Mouse (Mus musculus): Measurements from ENCODE around the gene Ascl4. TPM values are rescaled to one million over a fixed set of nuclear protein-coding genes. Genes with fewer than 3 reads are reported as not detected.

Gene Ascl4
- total RNA-seq, 1 experiment: 0.54 TPM

DNA sequence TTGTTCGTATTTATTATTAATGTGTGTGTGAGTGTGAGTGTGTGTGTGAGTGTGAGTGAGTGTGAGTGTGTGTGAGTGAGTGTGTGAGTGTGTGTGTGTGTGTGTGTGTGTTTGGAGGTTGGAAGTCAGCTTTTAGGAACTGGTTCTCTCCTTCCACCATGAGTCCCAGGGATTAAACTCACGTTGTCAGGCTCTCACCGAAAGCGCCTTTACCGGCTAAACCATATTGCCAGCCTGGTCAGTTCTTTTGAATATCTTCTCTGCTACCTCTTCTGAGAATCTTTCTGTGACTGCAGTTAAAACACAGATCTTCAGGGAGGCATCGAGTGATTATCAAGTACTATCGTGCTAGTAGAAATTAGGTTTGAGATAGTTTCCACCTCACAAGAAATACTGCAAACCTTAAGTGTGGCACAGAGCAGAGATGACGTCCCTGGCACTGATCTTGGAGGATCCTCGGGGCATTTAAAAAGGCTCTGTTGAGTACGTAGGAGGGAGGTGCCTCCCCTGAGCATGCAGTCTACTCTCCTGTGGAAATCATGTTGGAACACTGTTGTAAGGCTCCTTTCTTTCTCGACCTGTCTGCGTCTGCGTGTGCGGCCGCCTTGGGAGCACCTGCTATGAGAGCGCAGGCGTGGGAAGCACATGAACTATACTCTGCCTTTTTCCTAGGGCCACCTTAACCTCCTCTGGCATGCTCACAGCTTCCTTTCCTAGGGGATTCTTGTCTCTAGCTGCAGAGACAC is 40.1 kb downstream of the Ascl4 start:
- Histone ChIP-seq H3K4me3 (ENCODE audit: insufficient read depth in 1 of 2, low read depth in 1 of 2, low read length in 2 of 2, poor library complexity in 1 of 2, severe bottlenecking in 1 of 2) (no peak overlapping the region), H3K36me3 (ENCODE audit: control insufficient read depth, insufficient read depth, low read length, poor library complexity, severe bottlenecking) (no peaks in the 10 kb centered on the region), H3K9ac (ENCODE audit: insufficient read depth, low read depth, low read length, poor library complexity, severe bottlenecking) (no peak overlapping the region), H3K27ac (ENCODE audit: insufficient read depth, low read depth, low read length, poor library complexity, severe bottlenecking) (no peak overlapping the region), H3K9me3 (ENCODE audit: control insufficient read depth, insufficient read depth, low read depth, low read length) (no peaks in the 10 kb centered on the region), H3K4me1 (ENCODE audit: control insufficient read depth in 2 of 2, insufficient read depth in 2 of 2, low read length in 2 of 2, poor library complexity in 1 of 2) (no peaks in the 10 kb centered on the region)
- TF ChIP-seq ZC3H11A (IDR thresholded peaks at IDR 0.05; ENCODE audit: borderline replicate concordance, low read depth, low read length) (no peak), ZNF384 (IDR thresholded peaks at IDR 0.05; ENCODE audit: low read depth, low read length) (no peak), CHD2 (IDR thresholded peaks at IDR 0.05; ENCODE audit: low read depth, low read length) (no peak), HCFC1 (IDR thresholded peaks at IDR 0.05; ENCODE audit: borderline replicate concordance, insufficient read depth, low read length) (no peak), MAFK (IDR thresholded peaks at IDR 0.05; ENCODE audit: insufficient read depth, low read depth, low read length) (no peak)
- DNase-seq (ENCODE audit: low read depth, low spot score): no peak
- in situ Hi-C loops (cut with MboI; ENCODE audit: low sequenced_read_pairs in 2 of 2, unreplicated experiment in 2 of 2): loop anchor here in 1 of 2 experiments (5.0 kb wide), 1 partner anchor 495 kb away; no protein-coding TSS in a partner anchor

- peak; percentile 76 for DNase-seq (ENCODE audit: low read depth, low spot score)
- no peak overlapping the region for H3K9ac ChIP-seq (ENCODE audit: insufficient read depth, low read depth, low read length, poor library complexity, severe bottlenecking)
- no peaks in the 10 kb centered on the region for H3K4me1 ChIP-seq (ENCODE audit: control insufficient read depth in 2 of 2, insufficient read depth in 2 of 2, low read length in 2 of 2, poor library complexity in 1 of 2)
- in situ Hi-C loops (cut with MboI; ENCODE audit: low sequenced_read_pairs in 2 of 2, unreplicated experiment in 2 of 2): loop anchor here in 1 of 2 experiments (5.0 kb wide), 1 partner anchor 494 kb away; no protein-coding TSS in a partner anchor
- H3K36me3 ChIP-seq (ENCODE audit: control insufficient read depth, insufficient read depth, low read length, poor library complexity, severe bottlenecking): no peaks in the 10 kb centered on the region
- no peak overlapping the region for H3K4me3 ChIP-seq (ENCODE audit: insufficient read depth in 1 of 2, low read depth in 1 of 2, low read length in 2 of 2, poor library complexity in 1 of 2, severe bottlenecking in 1 of 2)
- no peak overlapping the region for H3K27ac ChIP-seq (ENCODE audit: insufficient read depth, low read depth, low read length, poor library complexity, severe bottlenecking)
- TF ChIP-seq HCFC1 (IDR thresholded peaks at IDR 0.05; ENCODE audit: borderline replicate concordance, insufficient read depth, low read length) (no peak), ZC3H11A (IDR thresholded peaks at IDR 0.05; ENCODE audit: borderline replicate concordance, low read depth, low read length) (peak; percentile 79), CHD2 (IDR thresholded peaks at IDR 0.05; ENCODE audit: low read depth, low read length) (no peak), MAFK (IDR thresholded peaks at IDR 0.05; ENCODE audit: insufficient read depth, low read depth, low read length) (no peak)
- H3K9me3 ChIP-seq (ENCODE audit: control insufficient read depth, insufficient read depth, low read depth, low read length): no peaks in the 10 kb centered on the region
These were observed 40.7 kb downstream of the Ascl4 start for GRCm38 (mm10) chr10:85968157-85968634.

GRCm38 (mm10) chr10:85968731-85969130 is 41.2 kb downstream of the Ascl4 start:
- H3K9ac ChIP-seq (ENCODE audit: insufficient read depth, low read depth, low read length, poor library complexity, severe bottlenecking): no peak overlapping the region

GRCm38 (mm10) chr10:85969894-85970620 is 42.6 kb downstream of the Ascl4 start:
- TF ChIP-seq MAFK (IDR thresholded peaks at IDR 0.05; ENCODE audit: insufficient read depth, low read depth, low read length) (no peak), ZNF384 (IDR thresholded peaks at IDR 0.05; ENCODE audit: low read depth, low read length) (no peak), CHD2 (IDR thresholded peaks at IDR 0.05; ENCODE audit: low read depth, low read length) (no peak), HCFC1 (IDR thresholded peaks at IDR 0.05; ENCODE audit: borderline replicate concordance, insufficient read depth, low read length) (no peak)

More at GRCm38 (mm10) chr10:85968731-85969130, 41.2 kb downstream of the Ascl4 start:
- DNase-seq (ENCODE audit: low read depth, low spot score): no peak
- no peak overlapping the region for H3K27ac ChIP-seq (ENCODE audit: insufficient read depth, low read depth, low read length, poor library complexity, severe bottlenecking)
- no peaks in the 10 kb centered on the region for H3K4me1 ChIP-seq (ENCODE audit: control insufficient read depth in 2 of 2, insufficient read depth in 2 of 2, low read length in 2 of 2, poor library complexity in 1 of 2)
- no peaks in the 10 kb centered on the region for H3K9me3 ChIP-seq (ENCODE audit: control insufficient read depth, insufficient read depth, low read depth, low read length)
- H3K36me3 ChIP-seq (ENCODE audit: control insufficient read depth, insufficient read depth, low read length, poor library complexity, severe bottlenecking): no peaks in the 10 kb centered on the region
- TF ChIP-seq HCFC1 (IDR thresholded peaks at IDR 0.05; ENCODE audit: borderline replicate concordance, insufficient read depth, low read length) (no peak), ZNF384 (IDR thresholded peaks at IDR 0.05; ENCODE audit: low read depth, low read length) (no peak), MAFK (IDR thresholded peaks at IDR 0.05; ENCODE audit: insufficient read depth, low read depth, low read length) (no peak), ZC3H11A (IDR thresholded peaks at IDR 0.05; ENCODE audit: borderline replicate concordance, low read depth, low read length) (no peak), CHD2 (IDR thresholded peaks at IDR 0.05; ENCODE audit: low read depth, low read length) (no peak)
- no peak overlapping the region for H3K4me3 ChIP-seq (ENCODE audit: insufficient read depth in 1 of 2, low read depth in 1 of 2, low read length in 2 of 2, poor library complexity in 1 of 2, severe bottlenecking in 1 of 2)
- in situ Hi-C loops (cut with MboI; ENCODE audit: low sequenced_read_pairs in 2 of 2, unreplicated experiment in 2 of 2): loop anchor here in 1 of 2 experiments (5.0 kb wide), 1 partner anchor 494 kb away; no protein-coding TSS in a partner anchor

More at GRCm38 (mm10) chr10:85969894-85970620, 42.6 kb downstream of the Ascl4 start:
- in situ Hi-C loops (cut with MboI; ENCODE audit: low sequenced_read_pairs in 2 of 2, unreplicated experiment in 2 of 2): loop anchor here in 1 of 2 experiments (5.0 kb wide), 1 partner anchor 492 kb away; no protein-coding TSS in a partner anchor
- H3K36me3 ChIP-seq (ENCODE audit: control insufficient read depth, insufficient read depth, low read length, poor library complexity, severe bottlenecking): no peaks in the 10 kb centered on the region
- no peaks in the 10 kb centered on the region for H3K9me3 ChIP-seq (ENCODE audit: control insufficient read depth, insufficient read depth, low read depth, low read length)
- H3K27ac ChIP-seq (ENCODE audit: insufficient read depth, low read depth, low read length, poor library complexity, severe bottlenecking): no peak overlapping the region
- no peak overlapping the region for H3K9ac ChIP-seq (ENCODE audit: insufficient read depth, low read depth, low read length, poor library complexity, severe bottlenecking)
- no peak for DNase-seq (ENCODE audit: low read depth, low spot score)
- H3K4me1 ChIP-seq (ENCODE audit: control insufficient read depth in 2 of 2, insufficient read depth in 2 of 2, low read length in 2 of 2, poor library complexity in 1 of 2): no peaks in the 10 kb centered on the region
- H3K4me3 ChIP-seq (ENCODE audit: insufficient read depth in 1 of 2, low read depth in 1 of 2, low read length in 2 of 2, poor library complexity in 1 of 2, severe bottlenecking in 1 of 2): no peak overlapping the region

Data from ES-E14 (cell line).